In the genomic region with DNA sequence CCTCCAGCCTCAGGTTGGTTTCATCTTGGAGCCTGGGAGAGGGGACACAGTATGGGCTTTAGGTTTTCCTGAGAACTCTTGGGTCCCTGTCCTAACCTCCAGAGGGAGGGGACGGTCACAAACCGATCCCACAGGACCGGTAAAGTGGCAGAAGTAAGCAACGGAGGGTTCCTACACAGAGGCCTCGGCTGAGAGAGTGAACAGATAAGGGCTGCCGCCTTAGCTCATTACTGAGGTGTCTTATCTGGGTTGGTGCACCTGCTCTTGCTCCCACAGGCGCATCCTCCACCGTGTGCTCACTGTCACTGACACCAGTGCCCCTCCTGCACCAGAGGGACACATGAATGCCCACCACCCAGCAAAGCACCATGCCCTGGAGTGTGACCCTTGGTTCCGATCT, we compare ENCODE assay signal across 18 mouse cellular contexts. TPM values are rescaled to one million over a fixed set of nuclear protein-coding genes. Genes with fewer than 3 reads are reported as not detected.
A peak's percentile ranks its signal among the peaks of the same experiment; 100 is the strongest.
DNase-seq lines count a peak whose midpoint lies in the region; ATAC-seq lines count a peak whose summit lies in the region.
"Had no signal": no experiment of that assay in that cellular context is flagged by ENCODE, and none has a peak within 500 bp of the region (broad histone marks: within the 10 kb centered on the region; RNA-seq: fewer than 3 reads in every experiment).

No protein-coding gene starts in this region.

- H3K27me3 ChIP-seq in forebrain, embryonic 13.5 days, result peaks cover 57% of the 10 kb centered on the region
- H3K27me3 ChIP-seq in forebrain, embryonic 11.5 days (ENCODE audit: control insufficient read depth, insufficient read depth, low read length), result peaks cover 14% of the 10 kb centered on the region; the same call in 1 of the 2 replicates
- peaks cover 56% of the 10 kb centered on the region for H3K27me3 ChIP-seq in liver, embryonic 15.5 days

- H3K9ac ChIP-seq in forebrain, embryonic 13.5 days, result 0 out of 2 replicates have a peak overlapping the region, but pooled peaks have one; percentile 21
- no peak overlapping the region for H3K9ac ChIP-seq in forebrain, embryonic 11.5 days (ENCODE audit: low read length)
- peak overlapping the region; percentile 77 for H3K9ac ChIP-seq in liver, embryonic 15.5 days

- H3K36me3 ChIP-seq in forebrain, embryonic 13.5 days (ENCODE audit: poor library complexity, severe bottlenecking), result no peaks in the 10 kb centered on the region
- no peaks in the 10 kb centered on the region for H3K36me3 ChIP-seq in forebrain, embryonic 11.5 days (ENCODE audit: control insufficient read depth, insufficient read depth, low read length)
- no peaks in the 10 kb centered on the region for H3K36me3 ChIP-seq in liver, embryonic 15.5 days (replicated peaks)

- H3K4me2 ChIP-seq in forebrain, embryonic 13.5 days, result no peak overlapping the region
- no peak overlapping the region for H3K4me2 ChIP-seq in forebrain, embryonic 11.5 days (ENCODE audit: low read depth, low read length, severe bottlenecking)
- peak overlapping the region; percentile 88 for H3K4me2 ChIP-seq in liver, embryonic 15.5 days

- ATAC-seq in forebrain, embryonic 13.5 days, result no peak
- no peak for ATAC-seq in forebrain, embryonic 11.5 days (replicated peaks; ENCODE audit: low FRiP score)
- peak; percentile 98 for ATAC-seq in liver, embryonic 15.5 days (ENCODE audit: insufficient read depth)
- ATAC-seq in monocyte, adult 5-6 weeks (replicated peaks; ENCODE audit: insufficient number of reproducible peaks, low FRiP score, low TSS enrichment, poor library complexity, severe bottlenecking), result no peak
- ATAC-seq: forebrain, embryonic 16.5 days had no signal

- H3K9me3 ChIP-seq in forebrain, embryonic 13.5 days (replicated peaks), result no peaks in the 10 kb centered on the region
- H3K9me3 ChIP-seq in forebrain, embryonic 11.5 days (ENCODE audit: control insufficient read depth, low read length), result no peaks in the 10 kb centered on the region
- H3K9me3 ChIP-seq in liver, embryonic 15.5 days (replicated peaks), result no peaks in the 10 kb centered on the region

- H3K4me1 ChIP-seq in forebrain, embryonic 13.5 days, result peaks cover 15% of the 10 kb centered on the region
- H3K4me1 ChIP-seq in forebrain, embryonic 11.5 days (replicated peaks; ENCODE audit: control insufficient read depth, insufficient read depth, low read length), result peaks cover 2% of the 10 kb centered on the region; the same call in 1 of the 2 replicates
- H3K4me1 ChIP-seq in liver, embryonic 15.5 days (replicated peaks), result peaks cover 71% of the 10 kb centered on the region

- H3K4me3 ChIP-seq in forebrain, embryonic 13.5 days, result no peak overlapping the region
- H3K4me3 ChIP-seq in forebrain, embryonic 11.5 days (ENCODE audit: low read depth, low read length), result no peak overlapping the region
- H3K4me3 ChIP-seq in liver, embryonic 15.5 days (replicated peaks), result peak overlapping the region; percentile 63

- no peak overlapping the region for H3K27ac ChIP-seq in forebrain, embryonic 13.5 days
- no peak overlapping the region for H3K27ac ChIP-seq in forebrain, embryonic 11.5 days (ENCODE audit: low read depth, low read length)
- peak overlapping the region; percentile 94 for H3K27ac ChIP-seq in liver, embryonic 15.5 days (replicated peaks)

- 85% methylated on average over 9 of the region's 9 CpGs for WGBS in forebrain, embryonic 13.5 days
- 89% methylated on average over 9 of the region's 9 CpGs for WGBS in forebrain, embryonic 11.5 days
- 22% methylated on average over 9 of the region's 9 CpGs for WGBS in liver, embryonic 15.5 days (ENCODE audit: insufficient replicate concordance)

- no peak for DNase-seq in forebrain, embryonic 11.5 days (ENCODE audit: low spot score)
- DNase-seq in spleen, adult 12 weeks (ENCODE audit: low spot score), result peak; percentile 63
- no peak for DNase-seq in spleen, adult 18-20 months
- DNase-seq in ovary, adult 18-20 months (ENCODE audit: low spot score), result no peak
- DNase-seq in layer of hippocampus, postnatal 14 days (ENCODE audit: low spot score in 2 of 2), result no peak
- DNase-seq: cerebellum, adult 9-10 months; heart, postnatal 14 days; kidney, adult 11 months; kidney, postnatal 36 days; lung, adult 18-20 months; thymus, adult 18-20 months had no signal

RNA-seq across cellular contexts. Expression of a gene that starts 4.9 kb away (rescaled TPM):
- polyA plus RNA-seq in forebrain, embryonic 13.5 days (2015; fragmentation: Nextera tagmentation; extraction: Ambion mirVana), result not detected in 2 replicates
- 0.09 TPM in 1 of 2 replicates, not detected in the other for polyA plus RNA-seq in forebrain, embryonic 11.5 days (2014; fragmentation: Nextera tagmentation; extraction: Ambion mirVana)
- 8.5 and 9.4 TPM in 2 replicates for polyA plus RNA-seq in liver, embryonic 15.5 days (2015; fragmentation: Nextera tagmentation; extraction: Ambion mirVana)
- total RNA-seq in monocyte, adult 5-6 weeks (2017), result not detected in 3 replicates
- 100 to 1,000 TPM; 263 to 355 TPM for total RNA-seq in layer of hippocampus, postnatal 14 days (2021)

RNA-seq across cellular contexts. Expression of a gene that starts 10.8 kb away (rescaled TPM):
- not detected in 2 replicates for polyA plus RNA-seq in forebrain, embryonic 13.5 days (2015; fragmentation: Nextera tagmentation; extraction: Ambion mirVana)
- polyA plus RNA-seq in forebrain, embryonic 11.5 days (2014; fragmentation: Nextera tagmentation; extraction: Ambion mirVana), result not detected in 2 replicates
- 0.07 TPM in 1 of 2 replicates, not detected in the other for polyA plus RNA-seq in liver, embryonic 15.5 days (2015; fragmentation: Nextera tagmentation; extraction: Ambion mirVana)
- total RNA-seq in monocyte, adult 5-6 weeks (2017), result not detected in 3 replicates
- under 1 TPM; 0.21 to 0.41 TPM for total RNA-seq in layer of hippocampus, postnatal 14 days (2021)
- total RNA-seq: gastrocnemius, postnatal 4 days; heart, postnatal 14 days; megakaryocyte, adult 5-6 weeks had no signal
- polyA plus RNA-seq: embryonic facial prominence, embryonic 11.5 days; forebrain, embryonic 16.5 days had no signal

RNA-seq across cellular contexts. Expression of a gene that starts 14.8 kb away (rescaled TPM):
- 1.8 and 2.8 TPM in 2 replicates for polyA plus RNA-seq in forebrain, embryonic 13.5 days (2015; fragmentation: Nextera tagmentation; extraction: Ambion mirVana)
- polyA plus RNA-seq in forebrain, embryonic 11.5 days (2014; fragmentation: Nextera tagmentation; extraction: Ambion mirVana), result 2.3 and 3.5 TPM in 2 replicates
- 1.0 and 1.1 TPM in 2 replicates for polyA plus RNA-seq in liver, embryonic 15.5 days (2015; fragmentation: Nextera tagmentation; extraction: Ambion mirVana)
- total RNA-seq in monocyte, adult 5-6 weeks (2017), result not detected in 3 replicates
- 1 to 10 TPM; 1.5 to 2.0 TPM for total RNA-seq in layer of hippocampus, postnatal 14 days (2021)
- total RNA-seq: gastrocnemius, postnatal 4 days; megakaryocyte, adult 5-6 weeks had no signal

RNA-seq across cellular contexts. Expression of a gene that starts 15.0 kb away (rescaled TPM):
- 199 and 235 TPM in 2 replicates for polyA plus RNA-seq in forebrain, embryonic 13.5 days (2015; fragmentation: Nextera tagmentation; extraction: Ambion mirVana)
- 317 and 330 TPM in 2 replicates for polyA plus RNA-seq in forebrain, embryonic 11.5 days (2014; fragmentation: Nextera tagmentation; extraction: Ambion mirVana)
- polyA plus RNA-seq in liver, embryonic 15.5 days (2015; fragmentation: Nextera tagmentation; extraction: Ambion mirVana), result 106 and 113 TPM in 2 replicates
- total RNA-seq in monocyte, adult 5-6 weeks (2017), result 67.8 to 73.5 TPM (median 72.3 TPM) in 3 replicates
- total RNA-seq in layer of hippocampus, postnatal 14 days (2021), result 100 to 1,000 TPM; 113 to 124 TPM

RNA-seq across cellular contexts. Expression of a gene that starts 29.1 kb away (rescaled TPM):
- polyA plus RNA-seq in forebrain, embryonic 13.5 days (2015; fragmentation: Nextera tagmentation; extraction: Ambion mirVana), result 10.3 and 10.7 TPM in 2 replicates
- polyA plus RNA-seq in forebrain, embryonic 11.5 days (2014; fragmentation: Nextera tagmentation; extraction: Ambion mirVana), result 13.0 and 13.3 TPM in 2 replicates
- 10.3 and 11.6 TPM in 2 replicates for polyA plus RNA-seq in liver, embryonic 15.5 days (2015; fragmentation: Nextera tagmentation; extraction: Ambion mirVana)
- 0.19 TPM in 1 of 3 replicates, not detected in the others for total RNA-seq in monocyte, adult 5-6 weeks (2017)
- total RNA-seq in layer of hippocampus, postnatal 14 days (2021), result 1 to 10 TPM in 1 of 2 experiments, under 1 TPM in 1; 0.91 to 1.4 TPM
